Mouse (Mus musculus): ENCODE measurements at regions not wholly inside any gene's neighbourhood (a gene's known extent, or its start where the extent isn't known, plus 50 kb on each side); places are given as distances from the start of the nearest gene placed in this dataset.

GRCm38 (mm10) chr4:61976159-61976558 is 77.8 kb downstream of the Mup20 start:
- TF ChIP-seq EP300 (IDR thresholded peaks at IDR 0.05) (no peak), CTCF (IDR thresholded peaks at IDR 0.05) (no peak)

Data from lung, postnatal 0 days (tissue).